Mouse (Mus musculus) lung, embryonic 15.5 days (tissue): ENCODE measurements around the gene Mast3. TPM values are rescaled to one million over a fixed set of nuclear protein-coding genes. Genes with fewer than 3 reads are reported as not detected.

Experiments
- ATAC-seq: fragments of 200-750 bp; cut with Nextera tagmentation; 2 replicates; pipeline ENCODE4 v1.8.0; 2017; ENCODE audit warnings: moderate number of reproducible peaks, borderline replicate concordance; ENCODE audit not compliant: low FRiP score, low TSS enrichment; ENCODE audit errors: extremely low read depth
- H3K27ac ChIP-seq: fragments of 300-500 bp; sonication (generic); 2 replicates; pipeline ENCODE4 v1.5.1; 2015; ENCODE audit warnings: moderate library complexity, mild to moderate bottlenecking, inconsistent platforms
- H3K27me3 ChIP-seq: fragments of 300-500 bp; sonication (generic); 2 replicates; pipeline ENCODE4 v1.6.1; 2015; ENCODE audit warnings: inconsistent platforms
- H3K36me3 ChIP-seq: fragments of 300-500 bp; sonication (generic); 2 replicates; pipeline ENCODE4 v1.6.1; 2015; ENCODE audit warnings: inconsistent platforms
- H3K4me1 ChIP-seq: fragments of 300-500 bp; sonication (generic); 2 replicates; pipeline ENCODE4 v1.6.1; 2015; ENCODE audit warnings: inconsistent platforms
- H3K4me2 ChIP-seq: fragments of 300-500 bp; sonication (generic); 2 replicates; pipeline ENCODE4 v1.6.1; 2015; ENCODE audit warnings: inconsistent platforms, mild to moderate bottlenecking, moderate library complexity
- H3K4me3 ChIP-seq: fragments of 300-500 bp; sonication (generic); 2 replicates; pipeline ENCODE4 v1.5.1; 2015; ENCODE audit warnings: mild to moderate bottlenecking, inconsistent platforms
- H3K9ac ChIP-seq: fragments of 300-500 bp; sonication (generic); 2 replicates; pipeline ENCODE4 v1.6.1; 2015; ENCODE audit warnings: inconsistent platforms
- H3K9me3 ChIP-seq: fragments of 300-500 bp; sonication (generic); 2 replicates; pipeline ENCODE4 v1.6.1; 2016; ENCODE audit warnings: inconsistent platforms
- WGBS: fragments of 180-500 bp; shearing (Covaris S2); methylation state at CpG from one replicate; pipeline ENCODE4 v1.1.7; 2015; 5-methylcytosine and 5-hydroxymethylcytosine counted together
- polyA plus RNA-seq: library from polyadenylated mRNA; unstranded; fragments of >200 nt; fragmentation: Nextera tagmentation; extraction: Ambion mirVana; gene quantifications from 2 replicates; pipeline ENCODE4 v1.2.1, GENCODE M21; 2015

The Mast3 gene
- polyA plus RNA-seq, 1 experiment from 2014 or later = 15.8 TPM

DNA sequence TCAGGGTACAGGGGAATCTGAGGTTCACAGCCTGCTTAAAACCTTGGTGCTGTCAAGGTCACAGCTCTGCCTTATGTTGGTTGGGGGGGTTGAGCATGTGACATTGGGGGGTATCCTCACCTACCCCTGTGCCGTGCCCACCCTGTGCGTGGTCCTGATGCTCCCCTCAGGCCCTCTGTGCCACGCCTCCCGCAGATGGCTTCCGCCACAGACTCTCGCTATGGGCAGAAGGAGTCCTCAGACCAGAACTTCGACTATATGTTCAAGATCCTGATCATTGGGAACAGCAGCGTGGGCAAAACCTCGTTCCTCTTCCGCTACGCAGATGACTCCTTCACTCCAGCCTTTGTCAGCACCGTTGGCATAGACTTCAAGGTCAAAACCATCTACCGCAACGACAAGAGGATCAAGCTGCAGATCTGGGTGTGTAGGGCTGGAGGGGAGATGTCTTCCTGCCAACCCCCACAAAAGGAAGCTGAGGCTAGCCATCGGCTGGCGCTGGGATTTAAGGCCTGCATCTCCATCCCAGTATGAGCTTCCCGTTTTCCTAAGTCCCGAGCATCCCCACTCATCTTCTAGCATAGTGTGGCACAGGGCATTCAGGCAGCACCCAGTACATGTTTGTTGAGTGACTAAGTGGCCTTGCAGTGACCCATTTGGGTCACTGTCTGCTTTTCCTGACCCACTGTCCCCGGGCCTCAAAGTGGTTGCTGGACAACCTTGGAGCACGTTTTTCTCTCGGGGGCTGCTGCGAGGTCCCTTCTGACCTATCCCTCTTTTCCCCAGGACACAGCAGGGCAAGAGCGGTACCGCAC is 49.0 kb downstream of the Mast3 start:
- Histone ChIP-seq H3K27ac (no peak overlapping the region), H3K27me3 (no peaks in the 10 kb centered on the region), H3K4me1 (peaks cover 52% of the 10 kb centered on the region), H3K4me3 (peak overlapping the region; percentile 60; the same call in 1 of the 2 replicates), H3K9me3 (no peaks in the 10 kb centered on the region), H3K4me2 (peak overlapping the region; percentile 96), H3K9ac (no peak overlapping the region), H3K36me3 (no peaks in the 10 kb centered on the region)
- WGBS = 81% methylated on average over 24 of the region's 24 CpGs
- ATAC-seq = no peak

DNA sequence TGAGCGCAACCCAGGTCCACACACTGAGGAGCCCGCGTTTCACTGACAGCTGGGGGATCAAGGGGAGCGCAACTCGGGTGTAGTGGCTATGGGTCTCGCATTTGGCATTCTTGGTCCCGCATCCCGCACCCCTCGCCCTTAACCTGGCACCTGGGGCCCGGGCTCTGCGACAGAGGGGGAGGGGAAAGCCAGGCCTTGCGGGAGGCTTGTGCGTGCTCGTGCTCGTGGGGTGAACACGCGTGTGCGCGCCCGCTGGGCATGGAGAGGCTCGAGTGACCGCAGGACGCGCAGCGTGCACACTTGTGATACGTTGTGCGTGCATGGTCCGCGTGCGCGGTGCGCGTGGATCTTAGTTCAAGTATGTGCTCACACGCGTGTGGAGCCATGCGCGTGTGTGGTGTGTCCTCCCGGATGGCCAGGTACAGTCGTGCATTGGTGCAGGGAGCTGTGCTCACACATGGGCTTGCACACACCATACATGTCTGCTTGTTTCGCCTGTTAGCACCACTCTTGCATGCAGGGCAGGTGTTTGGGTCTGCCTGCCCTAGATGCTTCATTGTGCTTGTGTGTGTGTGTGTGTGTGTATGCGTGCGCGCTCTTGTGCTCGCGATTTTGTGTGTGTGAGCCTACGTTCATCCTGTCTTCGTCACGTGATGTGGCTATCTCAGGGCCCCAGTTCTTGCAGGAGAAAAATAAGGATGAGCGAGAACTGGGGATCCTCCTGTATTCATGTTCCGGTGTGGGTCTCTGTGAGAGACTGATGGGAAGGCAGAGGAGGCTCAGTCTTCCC is 49.8 kb downstream of the Mast3 start:
- H3K9ac ChIP-seq = peak overlapping the region; percentile 72
- 12% methylated on average over 50 of the region's 50 CpGs for WGBS
- peaks cover 48% of the 10 kb centered on the region for H3K4me1 ChIP-seq
- no peaks in the 10 kb centered on the region for H3K36me3 ChIP-seq
- H3K4me3 ChIP-seq = peak overlapping the region; percentile 60
- no peaks in the 10 kb centered on the region for H3K27me3 ChIP-seq
- peak overlapping the region; percentile 34; the same call in 1 of the 2 replicates for H3K27ac ChIP-seq
- H3K4me2 ChIP-seq = peak overlapping the region; percentile 96
- H3K9me3 ChIP-seq = no peaks in the 10 kb centered on the region
- peak; percentile 1; the same call in 1 of the 2 replicates for ATAC-seq

DNA sequence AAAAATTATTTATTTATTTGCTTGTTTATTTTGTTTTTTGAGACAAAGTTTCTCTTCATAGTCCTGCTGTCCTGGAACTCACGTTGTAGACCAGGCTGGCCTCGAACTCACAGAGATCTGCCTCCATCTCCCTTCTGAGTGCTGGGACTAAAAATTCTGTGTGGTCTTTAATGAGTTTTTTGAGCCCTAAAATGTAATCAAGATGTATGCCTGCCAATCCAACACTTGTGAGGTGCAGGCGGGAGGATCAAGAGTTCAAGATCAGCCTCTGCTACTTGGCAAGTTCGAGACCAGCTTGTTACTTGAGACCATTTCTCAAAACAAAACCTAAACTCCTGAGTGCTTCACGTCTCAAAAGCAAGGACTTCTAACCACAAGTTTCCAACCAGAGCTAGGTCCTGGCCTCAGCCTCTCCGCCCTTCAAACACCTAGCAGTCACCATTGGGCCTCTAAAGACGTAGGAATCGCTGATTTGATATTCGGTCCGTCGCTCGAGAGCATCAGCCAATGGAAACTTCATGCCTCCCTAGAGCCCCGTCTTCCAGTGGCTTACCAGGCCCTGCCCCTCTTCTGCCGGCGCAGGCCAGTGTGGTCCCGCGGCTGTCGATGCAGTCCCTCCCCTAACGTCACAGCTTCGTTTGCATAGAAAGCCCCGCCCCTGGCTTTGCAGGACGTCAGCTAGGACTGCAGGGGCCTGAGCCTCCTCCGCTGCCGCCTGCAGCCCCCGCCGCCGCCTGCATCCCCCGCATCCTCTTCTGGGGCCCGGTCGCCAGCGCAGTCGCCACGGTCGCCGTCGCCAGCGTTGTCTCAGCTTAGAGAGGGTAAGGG is 50.6 kb downstream of the Mast3 start, which contains the start of gene Rab3a:
TSS of gene Rab3a (plus strand) at position 637 of the 828 bp plus-strand sequence.
- H3K9ac ChIP-seq = peak within 1 kb of the TSS; percentile 72
- 7% methylated on average over 37 of the region's 37 CpGs for WGBS
- peaks cover 41% of the 10 kb centered on the region for H3K4me1 ChIP-seq
- H3K4me2 ChIP-seq = peak within 1 kb of the TSS; percentile 96
- H3K4me3 ChIP-seq = peak within 1 kb of the TSS; percentile 60
- H3K27ac ChIP-seq = peak within 1 kb of the TSS; percentile 78
- peak; percentile 96 for ATAC-seq
- peaks cover 1% of the 10 kb centered on the region; the same call in 1 of the 2 replicates for H3K27me3 ChIP-seq
- H3K9me3 ChIP-seq = no peaks in the 10 kb centered on the region
- no peaks in the 10 kb centered on the region for H3K36me3 ChIP-seq

DNA sequence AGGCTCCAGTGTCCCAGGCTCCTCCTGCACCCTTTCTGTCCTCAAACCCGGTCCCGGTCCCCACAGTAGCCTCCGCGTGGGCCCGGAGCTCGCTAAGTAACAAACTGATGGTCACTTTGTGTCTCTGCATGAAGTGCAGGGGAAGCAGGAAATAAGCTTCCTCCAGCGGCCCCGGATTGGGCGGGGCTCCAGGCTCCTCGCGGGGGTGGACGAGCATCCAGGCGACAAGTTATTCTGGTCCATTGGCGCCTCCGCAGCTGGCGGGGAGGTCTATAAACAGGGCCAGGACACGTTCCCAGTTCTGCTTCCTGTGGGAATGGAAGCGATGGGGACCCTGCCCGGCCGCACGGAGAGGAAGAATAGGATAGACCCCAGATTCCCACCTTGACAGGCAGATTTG is 51.7 kb downstream of the Mast3 start:
- peaks cover 12% of the 10 kb centered on the region for H3K27me3 ChIP-seq
- ATAC-seq = no peak
- H3K36me3 ChIP-seq = no peaks in the 10 kb centered on the region
- no peaks in the 10 kb centered on the region for H3K9me3 ChIP-seq
- peak overlapping the region; percentile 47 for H3K4me2 ChIP-seq
- H3K4me1 ChIP-seq = peaks cover 32% of the 10 kb centered on the region
- H3K27ac ChIP-seq = peak overlapping the region; percentile 78
- WGBS = 14% methylated on average over 21 of the region's 21 CpGs
- peak overlapping the region; percentile 14; the same call in 1 of the 2 replicates for H3K9ac ChIP-seq
- H3K4me3 ChIP-seq = peak overlapping the region; percentile 10; the same call in 1 of the 2 replicates

DNA sequence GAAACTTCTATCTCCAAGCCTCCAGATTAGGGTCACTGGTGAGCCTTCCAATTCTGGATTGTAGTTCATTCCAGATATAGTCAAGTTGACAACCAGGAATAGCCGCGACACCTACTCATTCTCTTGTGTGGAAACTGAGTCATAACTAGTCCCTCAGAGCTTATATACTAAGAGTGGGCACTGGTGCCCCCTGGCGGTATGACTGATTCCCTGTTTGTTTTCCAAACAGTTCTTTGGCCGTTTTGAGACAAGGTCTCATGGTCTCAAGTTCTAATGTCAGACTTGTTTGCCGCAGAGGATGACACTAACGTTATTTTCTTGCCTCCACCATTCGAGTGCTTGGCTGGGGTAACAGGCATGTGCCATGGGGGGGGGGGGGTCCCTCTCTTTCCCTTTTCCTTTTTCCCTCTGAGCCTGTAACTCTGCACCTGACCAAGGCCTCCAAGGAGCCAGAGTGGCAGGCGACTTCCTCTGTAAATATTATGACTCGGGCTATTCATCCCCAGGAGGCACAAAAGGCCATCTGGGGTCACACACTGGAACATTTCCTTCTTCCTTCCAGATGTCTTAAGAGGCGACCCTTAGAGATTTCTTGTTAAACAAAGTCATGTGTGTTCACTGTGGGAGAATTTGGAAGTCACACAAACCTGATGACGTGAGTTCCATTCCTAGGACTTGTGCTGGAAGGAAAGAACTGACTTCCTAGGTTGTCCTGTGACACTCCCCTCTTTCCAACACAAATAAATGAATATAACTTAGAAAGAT is 52.7 kb downstream of the Mast3 start:
- Histone ChIP-seq H3K27me3 (peaks cover 22% of the 10 kb centered on the region), H3K27ac (peak overlapping the region; percentile 78), H3K4me1 (peaks cover 32% of the 10 kb centered on the region), H3K36me3 (no peaks in the 10 kb centered on the region), H3K4me3 (no peak overlapping the region), H3K4me2 (no peak overlapping the region; the same call in 1 of the 2 replicates), H3K9ac (no peak overlapping the region), H3K9me3 (no peaks in the 10 kb centered on the region)
- no peak for ATAC-seq
- 19% methylated on average over 11 of the region's 11 CpGs for WGBS

DNA sequence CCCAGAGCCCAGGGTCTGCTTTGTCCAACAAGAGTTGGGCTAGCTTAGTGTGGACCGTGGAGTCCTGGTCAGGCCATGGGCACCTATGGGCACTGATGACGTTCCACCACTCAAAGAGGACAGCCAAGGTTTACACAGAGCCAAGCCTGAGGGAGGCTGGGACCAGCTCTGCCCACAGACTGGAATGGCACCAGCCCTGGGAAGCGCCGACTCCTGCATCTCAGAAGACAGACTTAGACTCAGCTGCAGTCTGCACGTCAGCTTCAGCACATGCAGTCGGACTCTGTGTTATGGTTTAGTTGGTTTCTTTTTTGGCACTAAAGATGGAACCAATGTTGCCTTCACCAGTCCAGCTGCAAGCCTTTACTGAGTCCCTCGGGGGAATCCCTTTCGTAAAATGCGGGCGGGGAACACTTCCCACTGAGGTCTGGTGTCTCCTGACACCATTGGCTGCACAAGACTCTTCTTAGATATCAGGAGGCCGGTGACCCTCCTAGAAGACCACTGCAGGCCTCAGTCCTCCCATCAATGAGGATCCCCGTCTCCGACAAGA is 54.6 kb downstream of the Mast3 start:
- Histone ChIP-seq H3K4me2 (no peak overlapping the region), H3K27ac (no peak overlapping the region), H3K9me3 (no peaks in the 10 kb centered on the region), H3K4me3 (no peak overlapping the region), H3K4me1 (peaks cover 28% of the 10 kb centered on the region), H3K27me3 (peaks cover 42% of the 10 kb centered on the region), H3K36me3 (no peaks in the 10 kb centered on the region), H3K9ac (no peak overlapping the region)
- no peak for ATAC-seq
- WGBS = 75% methylated on average over 13 of the region's 13 CpGs

DNA sequence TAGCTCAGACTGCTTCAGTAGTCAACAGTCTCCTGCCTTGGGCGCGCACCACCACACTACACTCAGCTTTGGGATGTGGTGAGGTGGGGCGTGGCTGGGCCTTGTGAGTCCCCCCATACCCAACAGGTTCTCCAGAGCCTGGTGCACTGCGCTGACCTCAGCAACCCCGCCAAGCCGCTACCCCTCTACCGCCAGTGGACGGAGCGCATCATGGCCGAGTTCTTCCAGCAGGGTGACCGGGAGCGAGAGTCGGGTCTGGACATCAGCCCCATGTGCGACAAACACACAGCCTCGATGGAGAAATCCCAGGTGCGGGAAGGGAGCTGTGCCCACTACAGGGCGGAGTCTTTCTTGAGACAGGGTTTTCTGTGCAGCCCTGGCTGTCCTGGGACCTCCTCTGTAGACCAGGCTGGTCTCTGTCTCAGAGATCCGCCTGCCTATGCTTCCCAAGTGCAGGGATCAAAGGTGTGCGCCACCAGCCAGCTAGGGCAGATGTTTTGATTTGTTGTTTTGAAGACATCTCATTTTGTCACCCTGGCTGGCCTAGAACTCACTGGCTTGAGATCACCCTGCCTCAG is 55.7 kb downstream of the Mast3 start:
- no peaks in the 10 kb centered on the region for H3K36me3 ChIP-seq
- H3K4me1 ChIP-seq = peaks cover 27% of the 10 kb centered on the region
- ATAC-seq = no peak
- H3K4me2 ChIP-seq = no peak overlapping the region
- no peak overlapping the region for H3K27ac ChIP-seq
- H3K27me3 ChIP-seq = peaks cover 52% of the 10 kb centered on the region
- WGBS = 74% methylated on average over 19 of the region's 19 CpGs
- H3K9me3 ChIP-seq = no peaks in the 10 kb centered on the region
- H3K4me3 ChIP-seq = no peak overlapping the region
- no peak overlapping the region for H3K9ac ChIP-seq

DNA sequence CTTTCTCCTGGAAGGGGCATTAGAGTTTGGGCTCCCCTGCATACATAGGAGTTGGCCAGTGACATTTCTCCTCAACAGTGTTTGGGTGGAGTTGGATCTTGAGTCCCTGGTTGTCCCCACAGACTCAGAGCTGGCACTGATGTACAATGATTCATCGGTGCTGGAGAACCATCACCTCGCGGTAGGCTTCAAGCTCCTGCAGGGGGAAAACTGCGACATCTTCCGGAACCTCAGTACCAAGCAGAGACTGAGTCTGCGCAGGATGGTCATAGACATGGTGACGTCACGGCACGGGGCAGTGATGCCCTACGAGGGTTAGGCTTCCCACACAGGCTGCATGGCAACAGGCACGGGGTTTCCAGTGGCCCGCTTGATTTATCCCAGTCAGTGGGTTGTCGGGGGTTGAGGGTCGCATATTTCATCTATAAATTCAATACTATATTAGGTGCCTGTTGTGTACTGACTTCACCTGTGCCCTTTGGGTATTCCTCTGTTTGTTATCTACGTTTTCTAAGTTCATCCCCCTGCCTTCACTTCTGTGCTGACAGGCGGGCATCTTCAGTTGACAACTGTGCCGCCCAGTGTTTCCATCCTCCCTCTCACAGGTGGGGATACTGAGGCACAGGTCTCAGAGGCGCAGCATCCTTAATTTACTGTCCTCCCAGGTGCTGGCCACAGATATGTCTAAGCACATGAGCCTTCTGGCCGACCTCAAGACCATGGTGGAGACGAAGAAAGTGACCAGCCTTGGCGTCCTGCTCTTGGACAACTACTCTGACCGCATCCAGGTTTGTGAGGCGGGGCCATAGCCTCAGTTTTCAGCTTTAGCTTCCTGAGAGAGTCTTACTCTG is 56.4 kb downstream of the Mast3 start:
- peaks cover 59% of the 10 kb centered on the region for H3K27me3 ChIP-seq
- H3K36me3 ChIP-seq = no peaks in the 10 kb centered on the region
- ATAC-seq = no peak
- no peak overlapping the region for H3K4me2 ChIP-seq
- H3K9ac ChIP-seq = no peak overlapping the region
- no peaks in the 10 kb centered on the region for H3K9me3 ChIP-seq
- no peak overlapping the region for H3K4me3 ChIP-seq
- 82% methylated on average over 23 of the region's 23 CpGs for whole genome bisulfite sequencing
- no peak overlapping the region for H3K27ac ChIP-seq
- peaks cover 27% of the 10 kb centered on the region for H3K4me1 ChIP-seq

DNA sequence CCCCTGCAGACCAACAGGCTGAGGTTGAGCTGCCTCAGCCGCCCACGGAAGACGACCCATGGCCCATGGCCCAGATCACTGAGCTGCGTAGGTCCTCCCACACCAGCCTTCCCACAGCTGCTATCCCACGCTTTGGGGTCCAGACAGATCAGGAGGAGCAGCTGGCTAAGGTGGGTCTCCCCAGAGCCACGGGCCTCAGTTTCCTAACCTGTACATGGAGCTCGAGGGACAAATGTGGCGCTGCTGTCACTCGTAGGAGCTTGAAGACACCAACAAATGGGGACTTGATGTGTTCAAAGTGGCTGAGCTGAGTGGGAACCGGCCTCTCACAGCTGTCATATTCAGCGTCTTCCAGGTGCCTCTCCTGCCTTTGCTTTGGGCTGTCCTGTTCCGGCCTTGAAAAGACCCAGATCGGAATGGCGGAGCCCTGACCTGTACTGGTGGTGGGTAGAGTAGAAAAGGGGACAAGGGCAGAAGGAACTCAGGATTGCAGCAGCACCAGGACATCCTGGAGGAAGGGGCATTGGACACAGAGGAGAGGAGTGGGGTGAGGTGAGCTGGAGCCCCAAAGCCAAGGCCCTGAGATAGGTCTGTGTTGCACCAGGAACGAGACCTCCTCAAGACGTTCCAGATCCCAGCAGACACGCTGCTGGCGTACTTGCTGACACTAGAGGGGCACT is 57.5 kb downstream of the Mast3 start:
- no peaks in the 10 kb centered on the region for H3K9me3 ChIP-seq
- H3K36me3 ChIP-seq = no peaks in the 10 kb centered on the region
- H3K27ac ChIP-seq = no peak overlapping the region
- peaks cover 70% of the 10 kb centered on the region for H3K27me3 ChIP-seq
- H3K4me2 ChIP-seq = no peak overlapping the region
- peaks cover 20% of the 10 kb centered on the region for H3K4me1 ChIP-seq
- H3K4me3 ChIP-seq = no peak overlapping the region
- no peak for ATAC-seq
- 85% methylated on average over 18 of the region's 18 CpGs for WGBS
- no peak overlapping the region for H3K9ac ChIP-seq
